Comparison of ENCODE assay signal across 20 mouse cellular contexts in genomic region chr6:86060170-86060569, GRCm38 (mm10). TPM values are rescaled to one million over a fixed set of nuclear protein-coding genes. Genes with fewer than 3 reads are reported as not detected.
A peak's percentile ranks its signal among the peaks of the same experiment; 100 is the strongest.
DNase-seq lines count a peak whose midpoint lies in the region; ATAC-seq lines count a peak whose summit lies in the region.
"Had no signal": no experiment of that assay in that cellular context is flagged by ENCODE, and none has a peak within 500 bp of the region (broad histone marks: within the 10 kb centered on the region; RNA-seq: fewer than 3 reads in every experiment).

No protein-coding gene starts in this region.

- intact Hi-C loops in heart, postnatal 36 days (cut with DNase I) = no loop called here

- DNase-seq in forebrain, embryonic 10.5 days (ENCODE audit: extremely low spot score, low spot score) = no peak
- no peak for DNase-seq in hindbrain, embryonic 14.5 days (ENCODE audit: low spot score)
- DNase-seq in cerebellum, postnatal 36 days = no peak
- DNase-seq in heart, postnatal 36 days = no peak
- no peak for DNase-seq in gastrocnemius, postnatal 25 days
- DNase-seq: cerebellum, postnatal 14 days; gastrocnemius, postnatal 14 days; kidney, postnatal 14 days; layer of hippocampus, adult 9-11 months; thymus, postnatal 36 days had no signal

- H3K4me2 ChIP-seq in forebrain, embryonic 13.5 days = peak overlapping the region; percentile 43; the same call in 1 of the 2 replicates
- 0 out of 2 replicates have a peak overlapping the region, but pooled peaks have one; percentile 39 for H3K4me2 ChIP-seq in hindbrain, embryonic 14.5 days (replicated peaks)
- no peak overlapping the region for H3K4me2 ChIP-seq in midbrain, embryonic 15.5 days

- peaks cover 63% of the 10 kb centered on the region for H3K4me1 ChIP-seq in forebrain, embryonic 10.5 days
- peaks cover 85% of the 10 kb centered on the region for H3K4me1 ChIP-seq in forebrain, embryonic 13.5 days
- peaks cover 80% of the 10 kb centered on the region for H3K4me1 ChIP-seq in hindbrain, embryonic 14.5 days (replicated peaks; ENCODE audit: control insufficient read depth, insufficient read depth, low read length)
- peaks cover 91% of the 10 kb centered on the region for H3K4me1 ChIP-seq in midbrain, embryonic 15.5 days

- H3K27me3 ChIP-seq in forebrain, embryonic 10.5 days (ENCODE audit: poor library complexity, severe bottlenecking) = no peaks in the 10 kb centered on the region
- no peaks in the 10 kb centered on the region for H3K27me3 ChIP-seq in forebrain, embryonic 13.5 days
- H3K27me3 ChIP-seq in hindbrain, embryonic 14.5 days (ENCODE audit: control insufficient read depth, insufficient read depth, low read length) = no peaks in the 10 kb centered on the region
- no peaks in the 10 kb centered on the region for H3K27me3 ChIP-seq in midbrain, embryonic 15.5 days (replicated peaks)

- no peak for ATAC-seq in forebrain, embryonic 13.5 days
- no peak for ATAC-seq in hindbrain, embryonic 14.5 days (ENCODE audit: low FRiP score)
- no peak for ATAC-seq in midbrain, embryonic 15.5 days (replicated peaks)
- ATAC-seq in activated CD4-positive, CD25-positive, alpha-beta regulatory T cell, adult 4 months = no peak
- ATAC-seq: intestine, embryonic 16.5 days had no signal

- WGBS in forebrain, embryonic 10.5 days = 94% methylated on average over 3 of the region's 3 CpGs
- 82% methylated on average over 3 of the region's 3 CpGs for WGBS in forebrain, embryonic 13.5 days
- 88% methylated on average over 3 of the region's 3 CpGs for WGBS in hindbrain, embryonic 14.5 days
- 83% methylated on average over 3 of the region's 3 CpGs for WGBS in midbrain, embryonic 15.5 days

- no peaks in the 10 kb centered on the region for H3K36me3 ChIP-seq in forebrain, embryonic 10.5 days (replicated peaks)
- H3K36me3 ChIP-seq in forebrain, embryonic 13.5 days (ENCODE audit: poor library complexity, severe bottlenecking) = no peaks in the 10 kb centered on the region
- no peaks in the 10 kb centered on the region for H3K36me3 ChIP-seq in hindbrain, embryonic 14.5 days (replicated peaks; ENCODE audit: control insufficient read depth, insufficient read depth)
- H3K36me3 ChIP-seq in midbrain, embryonic 15.5 days (replicated peaks) = no peaks in the 10 kb centered on the region

- H3K4me3 ChIP-seq in forebrain, embryonic 10.5 days = no peak overlapping the region
- H3K4me3 ChIP-seq in forebrain, embryonic 13.5 days = no peak overlapping the region
- H3K4me3 ChIP-seq in hindbrain, embryonic 14.5 days (replicated peaks; ENCODE audit: low read length) = no peak overlapping the region
- no peak overlapping the region for H3K4me3 ChIP-seq in midbrain, embryonic 15.5 days

- H3K9me3 ChIP-seq in forebrain, embryonic 10.5 days = no peaks in the 10 kb centered on the region
- H3K9me3 ChIP-seq in forebrain, embryonic 13.5 days (replicated peaks) = no peaks in the 10 kb centered on the region
- H3K9me3 ChIP-seq in hindbrain, embryonic 14.5 days (ENCODE audit: control insufficient read depth, low read length) = no peaks in the 10 kb centered on the region
- H3K9me3 ChIP-seq in midbrain, embryonic 15.5 days = no peaks in the 10 kb centered on the region

- peak overlapping the region; percentile 52; the same call in 1 of the 2 replicates for H3K27ac ChIP-seq in forebrain, embryonic 10.5 days
- peak overlapping the region; percentile 96 for H3K27ac ChIP-seq in forebrain, embryonic 13.5 days
- H3K27ac ChIP-seq in hindbrain, embryonic 14.5 days = peak overlapping the region; percentile 90
- H3K27ac ChIP-seq in midbrain, embryonic 15.5 days = peak overlapping the region; percentile 93

- H3K9ac ChIP-seq in forebrain, embryonic 13.5 days = no peak overlapping the region; the same call in 1 of the 2 replicates
- no peak overlapping the region for H3K9ac ChIP-seq in hindbrain, embryonic 14.5 days
- no peak overlapping the region for H3K9ac ChIP-seq in midbrain, embryonic 15.5 days

RNA-seq across cellular contexts. Expression of gene Add2, which starts 31.7 kb away (rescaled TPM):
- 30.7 and 36.5 TPM in 2 replicates for polyA plus RNA-seq in forebrain, embryonic 10.5 days (2016; fragmentation: Nextera tagmentation; extraction: Ambion mirVana)
- 155 and 172 TPM in 2 replicates for polyA plus RNA-seq in forebrain, embryonic 13.5 days (2015; fragmentation: Nextera tagmentation; extraction: Ambion mirVana)
- polyA plus RNA-seq in hindbrain, embryonic 14.5 days (2014; fragmentation: Nextera tagmentation; extraction: Ambion mirVana) = 102 and 111 TPM in 2 replicates
- 206 and 209 TPM in 2 replicates for polyA plus RNA-seq in midbrain, embryonic 15.5 days (2015; fragmentation: Nextera tagmentation; extraction: Ambion mirVana)
- under 1 TPM; 0.16 to 0.64 TPM for total RNA-seq in heart, postnatal 36 days (2021)
- not detected for polyA plus RNA-seq in activated CD4-positive, CD25-positive, alpha-beta regulatory T cell, adult 4 months (2017; shearing (Covaris generic))
- under 1 TPM; 0.10 to 0.13 TPM for total RNA-seq in gastrocnemius, postnatal 25 days (2021)

RNA-seq across cellular contexts. Expression of gene Figla, which starts 44.2 kb away (rescaled TPM):
- polyA plus RNA-seq in forebrain, embryonic 10.5 days (2016; fragmentation: Nextera tagmentation; extraction: Ambion mirVana) = not detected in 2 replicates
- polyA plus RNA-seq in forebrain, embryonic 13.5 days (2015; fragmentation: Nextera tagmentation; extraction: Ambion mirVana) = not detected in 2 replicates
- not detected in 2 replicates for polyA plus RNA-seq in hindbrain, embryonic 14.5 days (2014; fragmentation: Nextera tagmentation; extraction: Ambion mirVana)
- polyA plus RNA-seq in midbrain, embryonic 15.5 days (2015; fragmentation: Nextera tagmentation; extraction: Ambion mirVana) = not detected in 2 replicates
- total RNA-seq in heart, postnatal 36 days (2021) = not detected
- polyA plus RNA-seq in activated CD4-positive, CD25-positive, alpha-beta regulatory T cell, adult 4 months (2017; shearing (Covaris generic)) = not detected
- not detected for total RNA-seq in gastrocnemius, postnatal 25 days (2021)
- total RNA-seq: gastrocnemius, postnatal 14 days; left cerebral cortex, postnatal 14 days had no signal
- polyA plus RNA-seq: frontal cortex, adult 2 months; heart, postnatal 0 days; intestine, embryonic 16.5 days; limb, embryonic 14.5 days; liver, embryonic 16.5 days; neural tube, embryonic 11.5 days had no signal

Comparison
In these comparisons a context has a peak if more than half of its experiments do, and no peak if none do; other contexts are left out.
1. RNA of gene Add2, which starts 31.7 kb away (polyA plus RNA-seq): 206 to 209 TPM in midbrain, embryonic 15.5 days, 155 to 172 TPM in forebrain, embryonic 13.5 days, 102 to 111 TPM in hindbrain, embryonic 14.5 days and 30.7 to 36.5 TPM in forebrain, embryonic 10.5 days; not detected in activated CD4-positive, CD25-positive, alpha-beta regulatory T cell, adult 4 months; every median in the first group is over 10 times any median in the second.
2. Peak in every context shown above with its lines, with median percentiles within 50 percentile points of each other: H3K27ac ChIP-seq.